Comparison of ENCODE assay signal across 8 mouse cellular contexts in genomic region chr9:42109837-42110451, GRCm38 (mm10). TPM values are rescaled to one million over a fixed set of nuclear protein-coding genes. Genes with fewer than 3 reads are reported as not detected.
A peak's percentile ranks its signal among the peaks of the same experiment; 100 is the strongest.
DNase-seq lines count a peak whose midpoint lies in the region; ATAC-seq and TF ChIP-seq lines count a peak whose summit lies in the region.

No protein-coding gene starts in this region.

- in situ Hi-C loops in Patski (cut with MboI; ENCODE audit: low pct_unique_long_range_greater_than_20kb), result loop anchor here (5.0 kb wide), 1 partner anchor 103 kb away; no protein-coding TSS in a partner anchor

- H3K9ac ChIP-seq in forebrain, embryonic 11.5 days (ENCODE audit: low read length), result no peak overlapping the region
- no peak overlapping the region for H3K9ac ChIP-seq in forebrain, embryonic 12.5 days
- no peak overlapping the region for H3K9ac ChIP-seq in intestine, postnatal 0 days (ENCODE audit: low read depth, low read length)
- no peak overlapping the region for H3K9ac ChIP-seq in midbrain, embryonic 14.5 days (replicated peaks; ENCODE audit: low read length)

- CTCF ChIA-PET in Patski (lab: Charles Lee), result interaction anchor here (1.3 kb wide), 1 partner anchor 130 kb away, joined by 3 read pairs; no protein-coding TSS in a partner anchor

- H3K9me3 ChIP-seq in forebrain, embryonic 11.5 days (ENCODE audit: control insufficient read depth, low read length), result no peaks in the 10 kb centered on the region
- H3K9me3 ChIP-seq in forebrain, embryonic 12.5 days, result no peaks in the 10 kb centered on the region
- no peaks in the 10 kb centered on the region for H3K9me3 ChIP-seq in intestine, postnatal 0 days (ENCODE audit: control insufficient read depth)
- H3K9me3 ChIP-seq in midbrain, embryonic 14.5 days (ENCODE audit: control insufficient read depth, low read length), result no peaks in the 10 kb centered on the region

- no peak overlapping the region for H3K4me3 ChIP-seq in forebrain, embryonic 11.5 days (ENCODE audit: low read depth, low read length)
- H3K4me3 ChIP-seq in forebrain, embryonic 12.5 days (replicated peaks), result no peak overlapping the region
- H3K4me3 ChIP-seq in intestine, postnatal 0 days (ENCODE audit: low read depth, low read length), result no peak overlapping the region
- no peak overlapping the region for H3K4me3 ChIP-seq in midbrain, embryonic 14.5 days (replicated peaks; ENCODE audit: low read depth, low read length)

- no peak for TF ChIP-seq CTCF in Patski (IDR thresholded peaks at IDR 0.05)
- no peak for TF ChIP-seq CTCF in intestine, postnatal 0 days (IDR thresholded peaks at IDR 0.05; ENCODE audit: low read depth)

- H3K36me3 ChIP-seq in forebrain, embryonic 11.5 days (ENCODE audit: control insufficient read depth, insufficient read depth, low read length), result no peaks in the 10 kb centered on the region
- no peaks in the 10 kb centered on the region for H3K36me3 ChIP-seq in forebrain, embryonic 12.5 days (replicated peaks)
- no peaks in the 10 kb centered on the region for H3K36me3 ChIP-seq in intestine, postnatal 0 days (ENCODE audit: control insufficient read depth, insufficient read depth)
- H3K36me3 ChIP-seq in midbrain, embryonic 14.5 days (ENCODE audit: control insufficient read depth, insufficient read depth, low read length), result no peaks in the 10 kb centered on the region

- POLR2A ChIA-PET in Patski (lab: Charles Lee), result interaction anchor here (0.7 kb wide), 1 partner anchor 12 kb away, joined by 3 read pairs; no protein-coding TSS in a partner anchor

- H3K4me1 ChIP-seq in forebrain, embryonic 11.5 days (replicated peaks; ENCODE audit: control insufficient read depth, insufficient read depth, low read length), result peaks cover 4% of the 10 kb centered on the region; the same call in 1 of the 2 replicates
- peaks cover 12% of the 10 kb centered on the region for H3K4me1 ChIP-seq in forebrain, embryonic 12.5 days
- peaks cover 15% of the 10 kb centered on the region for H3K4me1 ChIP-seq in intestine, postnatal 0 days (replicated peaks; ENCODE audit: control insufficient read depth, insufficient read depth, low read length)
- H3K4me1 ChIP-seq in midbrain, embryonic 14.5 days (ENCODE audit: control insufficient read depth, insufficient read depth, low read length), result no peaks in the 10 kb centered on the region

- H3K27ac ChIP-seq in forebrain, embryonic 11.5 days (ENCODE audit: low read depth, low read length), result no peak overlapping the region
- no peak overlapping the region for H3K27ac ChIP-seq in forebrain, embryonic 12.5 days
- peak overlapping the region; percentile 21 for H3K27ac ChIP-seq in intestine, postnatal 0 days (ENCODE audit: low read depth, low read length)
- H3K27ac ChIP-seq in midbrain, embryonic 14.5 days (replicated peaks; ENCODE audit: low read depth, low read length), result no peak overlapping the region

- 64% methylated on average over 9 of the region's 9 CpGs for WGBS in forebrain, embryonic 11.5 days
- whole genome bisulfite sequencing in forebrain, embryonic 12.5 days, result 58% methylated on average over 9 of the region's 9 CpGs
- WGBS in intestine, postnatal 0 days, result 24% methylated on average over 9 of the region's 9 CpGs
- WGBS in midbrain, embryonic 14.5 days, result 56% methylated on average over 9 of the region's 9 CpGs

- no peak overlapping the region for H3K4me2 ChIP-seq in forebrain, embryonic 11.5 days (ENCODE audit: low read depth, low read length, severe bottlenecking)
- no peak overlapping the region for H3K4me2 ChIP-seq in forebrain, embryonic 12.5 days
- 0 out of 2 replicates have a peak overlapping the region, but pooled peaks have one; percentile 13 for H3K4me2 ChIP-seq in intestine, postnatal 0 days (replicated peaks; ENCODE audit: low read depth)
- H3K4me2 ChIP-seq in midbrain, embryonic 14.5 days (ENCODE audit: low read length), result no peak overlapping the region

- DNase-seq in forebrain, embryonic 11.5 days (ENCODE audit: low spot score), result peak; percentile 53
- peak; percentile 98 for DNase-seq in Patski (ENCODE audit: low read depth, low spot score)
- DNase-seq in gastrocnemius, adult 8-10 months (ENCODE audit: low spot score in 2 of 2), result peak; percentile 69 to 83
- peak; percentile 61 to 64 for DNase-seq in lung, postnatal 4 days
- no peak for DNase-seq in midbrain, embryonic 14.5 days

- H3K27me3 ChIP-seq in forebrain, embryonic 11.5 days (ENCODE audit: control insufficient read depth, insufficient read depth, low read length), result no peaks in the 10 kb centered on the region
- no peaks in the 10 kb centered on the region; the same call in 1 of the 2 replicates for H3K27me3 ChIP-seq in forebrain, embryonic 12.5 days
- no peaks in the 10 kb centered on the region for H3K27me3 ChIP-seq in Patski
- H3K27me3 ChIP-seq in intestine, postnatal 0 days (replicated peaks; ENCODE audit: control insufficient read depth, insufficient read depth, low read length), result no peaks in the 10 kb centered on the region
- no peaks in the 10 kb centered on the region for H3K27me3 ChIP-seq in midbrain, embryonic 14.5 days (ENCODE audit: control insufficient read depth, insufficient read depth, low read length)

- ATAC-seq in forebrain, embryonic 11.5 days (replicated peaks; ENCODE audit: low FRiP score), result no peak
- no peak for ATAC-seq in forebrain, embryonic 12.5 days (ENCODE audit: low FRiP score)
- peak; percentile 82 for ATAC-seq in Patski
- peak; percentile 65 for ATAC-seq in intestine, postnatal 0 days
- no peak for ATAC-seq in midbrain, embryonic 14.5 days (ENCODE audit: low FRiP score, low TSS enrichment)
- ATAC-seq in megakaryocyte, adult 5-6 weeks (ENCODE audit: poor library complexity, severe bottlenecking), result no peak

RNA-seq across cellular contexts. Expression of gene Sorl1, which starts 14.2 kb away (rescaled TPM):
- polyA plus RNA-seq in forebrain, embryonic 11.5 days (2014; fragmentation: Nextera tagmentation; extraction: Ambion mirVana), result 7.0 and 8.1 TPM in 2 replicates
- 8.2 and 11.1 TPM in 2 replicates for polyA plus RNA-seq in forebrain, embryonic 12.5 days (2016; fragmentation: Nextera tagmentation; extraction: Ambion mirVana)
- 56.0 TPM for polyA plus RNA-seq in Patski (2021)
- total RNA-seq in gastrocnemius, adult 8-10 months (2022), result 10 to 100 TPM; 39.8 to 51.3 (median 42.6) TPM
- polyA plus RNA-seq in intestine, postnatal 0 days (2015; fragmentation: Nextera tagmentation; extraction: Ambion mirVana), result 2.8 and 3.6 TPM in 2 replicates
- 8.3 and 8.8 TPM in 2 replicates for polyA plus RNA-seq in midbrain, embryonic 14.5 days (2014; fragmentation: Nextera tagmentation; extraction: Ambion mirVana)
- total RNA-seq in megakaryocyte, adult 5-6 weeks (2015), result 108 and 111 TPM in 2 replicates
- total RNA-seq in megakaryocyte, adult 5-6 weeks (2017), result 123 and 172 TPM in 2 replicates

Comparison
In these comparisons a context has a peak if more than half of its experiments do, and no peak if none do; other contexts are left out.
1. ATAC-seq: peak in Patski (single experiment) and intestine, postnatal 0 days (single experiment); none in forebrain, embryonic 11.5 days (single experiment), forebrain, embryonic 12.5 days (single experiment), midbrain, embryonic 14.5 days (single experiment) and megakaryocyte, adult 5-6 weeks (single experiment).